Mouse (Mus musculus) CH12.LX (cell line): Measurements from ENCODE around the gene Olfml1.

Experiments used
- CHD2 ChIP-seq: IDR thresholded peaks from 2 replicates; pipeline ENCODE4 v1.6.1; 2011; ENCODE audit warnings: low read length, improper control_type of control experiment
- CTCF ChIP-seq, 2 experiments: IDR thresholded peaks in 1 of 2; conservative IDR thresholded peaks in 1 of 2; 2 replicates each; pipeline ENCODE4 v1.5.1; 2011 to 2012; ENCODE audit warnings: low read depth in 2 of 2, low read length in 2 of 2, improper control_type of control experiment in 1 of 2, inconsistent platforms in 1 of 2, mild to moderate bottlenecking in 1 of 2, moderate library complexity in 1 of 2
- E2F4 ChIP-seq: IDR thresholded peaks from 2 replicates; pipeline ENCODE4 v1.6.1; 2011; ENCODE audit warnings: low read depth, low read length, improper control_type of control experiment; ENCODE audit not compliant: insufficient replicate concordance
- EP300 ChIP-seq: IDR thresholded peaks from 2 replicates; pipeline ENCODE4 v1.6.1; 2011; ENCODE audit warnings: low read length, improper control_type of control experiment
- KAT2A ChIP-seq: IDR thresholded peaks from 2 replicates; pipeline ENCODE4 v1.6.1; 2012; ENCODE audit warnings: low read length, improper control_type of control experiment, inconsistent platforms; ENCODE audit not compliant: insufficient replicate concordance
- MAFK ChIP-seq: IDR thresholded peaks from 2 replicates; pipeline ENCODE4 v1.6.1; 2011; ENCODE audit warnings: low read length, improper control_type of control experiment; ENCODE audit not compliant: insufficient replicate concordance
- MAX ChIP-seq: IDR thresholded peaks from 2 replicates; pipeline ENCODE4 v1.6.1; 2011; ENCODE audit warnings: low read length, improper control_type of control experiment
- POLR2A ChIP-seq: IDR thresholded peaks from 2 replicates; pipeline ENCODE4 v1.6.1; 2011; ENCODE audit warnings: low read depth, mild to moderate bottlenecking, improper control_type of control experiment, low read length
- RAD21 ChIP-seq: IDR thresholded peaks from 2 replicates; pipeline ENCODE4 v1.6.1; 2011; ENCODE audit warnings: low read depth, mild to moderate bottlenecking, low read length, improper control_type of control experiment, moderate library complexity
- TBP ChIP-seq: conservative IDR thresholded peaks from 2 replicates; pipeline ENCODE4 v1.6.1; 2011; ENCODE audit warnings: low read depth, low read length, improper control_type of control experiment
- ZC3H11A ChIP-seq: IDR thresholded peaks from 2 replicates; pipeline ENCODE4 v1.6.1; 2012; ENCODE audit warnings: low read depth, mild to moderate bottlenecking, inconsistent platforms, low read length, improper control_type of control experiment
- ZMIZ1 ChIP-seq: IDR thresholded peaks from 2 replicates; pipeline ENCODE4 v1.6.1; 2012; ENCODE audit warnings: low read depth, mild to moderate bottlenecking, inconsistent platforms, low read length, improper control_type of control experiment

GRCm38 (mm10) chr7:107637398-107637797 is 70.2 kb downstream of the Olfml1 start:
- TF ChIP-seq MAFK (no peak), CTCF (conservative IDR thresholded peaks at IDR 0.05 in 1 of 2, IDR thresholded peaks at IDR 0.05 in 1 of 2; ENCODE audit: low read depth in 2 of 2, low read length in 2 of 2) (no peak), MAX (no peak), POLR2A (no peak), ZMIZ1 (no peak), ZC3H11A (no peak), E2F4 (no peak), EP300 (no peak), KAT2A (no peak), CHD2 (no peak), RAD21 (no peak), TBP (no peak)
